Mouse (Mus musculus): Measurements from ENCODE around the gene Dnajc3. TPM values are rescaled to one million over a fixed set of nuclear protein-coding genes. Genes with fewer than 3 reads are reported as not detected.

Gene Dnajc3
- total RNA-seq, 2 experiments from 2014 or later: 28.8 to 33.1 TPM

DNA sequence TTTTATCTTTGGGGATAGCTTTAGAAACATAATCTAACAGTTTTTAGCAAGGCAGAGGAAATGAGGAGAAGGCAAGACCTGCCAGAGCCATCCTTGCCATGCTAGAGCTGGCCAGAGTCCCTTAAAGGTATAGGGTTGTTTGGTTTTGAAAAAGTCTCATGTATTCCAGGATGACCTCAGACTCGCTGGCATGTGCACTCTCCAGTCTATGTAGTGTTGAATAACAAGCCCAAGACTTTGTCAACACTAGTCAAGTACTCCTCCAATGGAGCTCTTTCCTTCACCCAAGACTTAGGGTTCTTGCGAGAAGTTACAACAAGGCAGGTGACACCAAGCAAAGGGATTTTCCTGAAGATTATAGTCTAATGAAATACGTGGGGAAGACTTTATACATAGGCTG is 9.2 kb upstream of the Dnajc3 start:
- DNase-seq (ENCODE audit: low spot score): no peak
- intact Hi-C loops (cut with DNase I): no loop called here

GRCm38 (mm10) chr14:118929779-118930178 is 8.0 kb upstream of the Dnajc3 start:
- DNase-seq (ENCODE audit: low spot score): no peak
- intact Hi-C loops (cut with DNase I): no loop called here

DNA sequence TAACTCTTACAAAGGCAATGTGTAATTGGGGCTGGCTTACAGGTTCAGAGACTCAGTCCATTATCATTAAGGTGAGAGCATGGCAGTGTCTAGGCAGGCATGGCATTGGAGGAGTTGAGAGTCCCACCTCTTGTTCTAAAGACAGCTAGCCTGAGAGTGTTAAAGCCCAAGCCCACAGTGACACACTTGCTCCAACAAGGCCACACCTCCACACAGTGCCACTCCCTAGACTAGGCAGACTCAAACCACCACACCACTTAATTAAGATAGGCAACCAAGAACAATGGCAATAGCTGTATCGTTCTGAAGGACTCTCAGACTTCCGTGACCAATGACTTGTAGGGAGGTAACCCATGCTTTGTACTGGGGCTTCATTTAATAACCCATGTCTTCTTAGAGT is 7.0 kb upstream of the Dnajc3 start:
- intact Hi-C loops (cut with DNase I): no loop called here
- DNase-seq (ENCODE audit: low spot score): no peak

DNA sequence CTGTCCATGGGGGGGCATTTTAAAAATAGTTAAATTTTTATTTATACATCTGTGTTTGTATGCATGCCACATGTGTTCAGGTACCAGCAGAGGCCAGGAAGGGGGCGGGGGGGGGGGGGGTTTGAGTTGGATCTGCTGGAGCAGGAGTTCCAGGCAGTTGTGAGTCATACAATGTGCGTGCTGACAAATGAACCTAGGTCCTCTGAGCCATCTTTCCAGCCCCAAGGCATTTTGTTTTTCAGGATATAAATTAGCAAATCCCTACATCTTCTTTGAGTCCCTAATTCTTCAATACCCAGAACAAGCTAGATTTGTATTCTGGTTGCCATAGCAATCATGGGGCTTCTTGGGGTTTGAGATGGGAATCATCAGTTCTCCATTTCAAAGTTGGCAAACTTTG is 6.6 kb upstream of the Dnajc3 start:
- no peak for DNase-seq (ENCODE audit: low spot score)
- intact Hi-C loops (cut with DNase I): no loop called here

- intact Hi-C loops (cut with DNase I): no loop called here
- DNase-seq (ENCODE audit: low spot score): no peak
These were observed 4.8 kb upstream of the Dnajc3 start for GRCm38 (mm10) chr14:118932956-118933355.

GRCm38 (mm10) chr14:118934686-118935085 is 3.1 kb upstream of the Dnajc3 start:
- intact Hi-C loops (cut with DNase I): loop anchor here (5.0 kb wide), 1 partner anchor 73 kb away; no protein-coding TSS in a partner anchor
- DNase-seq (ENCODE audit: low spot score): no peak

- intact Hi-C loops (cut with DNase I): loop anchor here (5.0 kb wide), 1 partner anchor 71 kb away; no protein-coding TSS in a partner anchor
- no peak for DNase-seq (ENCODE audit: low spot score)
These were observed 1.5 kb upstream of the Dnajc3 start for GRCm38 (mm10) chr14:118936236-118936635.

DNA sequence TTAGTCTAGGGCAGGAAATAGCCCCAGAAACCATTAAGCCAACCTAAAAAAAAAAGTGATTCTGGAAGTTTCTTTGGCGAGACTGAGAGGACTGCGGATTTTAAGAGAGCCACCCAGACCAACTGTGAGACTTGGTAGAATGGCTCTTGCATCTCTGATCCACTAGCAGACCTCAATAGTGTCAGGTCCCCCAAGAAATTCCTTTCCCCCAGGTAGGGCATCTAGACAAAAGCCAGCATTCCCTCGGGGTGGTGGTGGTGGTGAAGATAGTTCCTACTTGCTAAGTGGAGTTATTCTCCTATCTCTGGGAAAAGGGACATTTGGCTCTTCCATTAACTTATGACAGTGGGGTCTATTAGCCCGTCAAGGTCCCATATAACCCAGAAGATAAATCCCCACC is 824 bp upstream of the Dnajc3 start:
- no peak for DNase-seq (ENCODE audit: low spot score)
- intact Hi-C loops (cut with DNase I): loop anchor here (5.0 kb wide), 1 partner anchor 70 kb away; no protein-coding TSS in a partner anchor

DNA sequence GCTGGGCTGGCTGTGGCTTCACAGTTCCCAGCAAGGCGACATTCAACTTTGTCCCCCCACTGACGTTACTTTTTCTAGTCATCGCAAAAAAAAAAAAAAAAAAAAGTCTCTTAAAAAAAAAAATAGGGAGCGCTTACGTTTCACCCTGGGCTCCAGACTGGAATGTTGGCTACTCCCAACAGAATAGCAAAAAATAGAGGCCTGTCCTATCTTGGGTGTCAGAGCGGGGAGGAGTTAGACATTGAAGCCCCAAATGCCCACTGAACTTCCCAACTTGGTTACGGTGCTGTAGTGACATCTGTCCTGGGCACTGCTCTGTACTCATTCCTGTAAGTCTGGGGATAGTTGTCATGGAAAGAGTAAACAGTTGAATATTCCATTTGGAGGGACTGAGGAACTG is 775 bp downstream of the Dnajc3 start:
- intact Hi-C loops (cut with DNase I): loop anchor here (5.0 kb wide), 1 partner anchor 69 kb away; no protein-coding TSS in a partner anchor
- DNase-seq (ENCODE audit: low spot score): no peak

GRCm38 (mm10) chr14:118940796-118941495 is 3.2 kb downstream of the Dnajc3 start:
- intact Hi-C loops (cut with DNase I): no loop called here
- no peak for DNase-seq (ENCODE audit: low spot score)

- DNase-seq (ENCODE audit: low spot score): no peak
- intact Hi-C loops (cut with DNase I): no loop called here
These were observed 4.3 kb downstream of the Dnajc3 start for GRCm38 (mm10) chr14:118942076-118942475.

DNA sequence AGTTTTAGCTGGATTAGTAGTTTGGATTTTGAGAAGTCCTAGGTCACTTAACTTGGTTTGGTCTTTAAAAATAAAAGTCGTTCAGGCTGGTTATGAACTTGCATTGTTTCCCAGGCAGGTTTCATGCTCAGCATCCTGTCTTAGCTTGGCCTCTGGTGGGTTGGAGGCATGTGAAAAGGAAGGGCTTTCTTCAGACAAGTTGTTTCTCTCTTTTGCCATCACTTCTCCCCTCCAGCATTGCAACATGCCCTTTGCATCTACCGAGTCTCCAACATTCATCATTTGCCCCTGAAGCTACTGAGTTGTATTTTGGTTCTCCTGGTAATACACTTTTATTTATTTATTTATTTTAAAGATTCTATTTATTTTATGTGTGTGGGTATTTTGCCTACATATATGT is 6.9 kb downstream of the Dnajc3 start:
- DNase-seq (ENCODE audit: low spot score): no peak
- intact Hi-C loops (cut with DNase I): loop anchor here (5.0 kb wide), 1 partner anchor 32 kb away; no protein-coding TSS in a partner anchor

- intact Hi-C loops (cut with DNase I): loop anchor here (5.0 kb wide), 1 partner anchor 37 kb away; no protein-coding TSS in a partner anchor
- no peak for DNase-seq (ENCODE audit: low spot score)
These were observed 11.1 kb downstream of the Dnajc3 start for GRCm38 (mm10) chr14:118948841-118949240.

- no peak for DNase-seq (ENCODE audit: low spot score)
- intact Hi-C loops (cut with DNase I): no loop called here
These were observed 14.3 kb downstream of the Dnajc3 start for GRCm38 (mm10) chr14:118951912-118952583.

GRCm38 (mm10) chr14:118958010-118958409 is 20.2 kb downstream of the Dnajc3 start:
- DNase-seq (ENCODE audit: low spot score): no peak

GRCm38 (mm10) chr14:118965356-118966000 is 27.7 kb downstream of the Dnajc3 start:
- intact Hi-C loops (cut with DNase I): no loop called here
- DNase-seq (ENCODE audit: low spot score): no peak

More at GRCm38 (mm10) chr14:118958010-118958409, 20.2 kb downstream of the Dnajc3 start:
- intact Hi-C loops (cut with DNase I): no loop called here

DNA sequence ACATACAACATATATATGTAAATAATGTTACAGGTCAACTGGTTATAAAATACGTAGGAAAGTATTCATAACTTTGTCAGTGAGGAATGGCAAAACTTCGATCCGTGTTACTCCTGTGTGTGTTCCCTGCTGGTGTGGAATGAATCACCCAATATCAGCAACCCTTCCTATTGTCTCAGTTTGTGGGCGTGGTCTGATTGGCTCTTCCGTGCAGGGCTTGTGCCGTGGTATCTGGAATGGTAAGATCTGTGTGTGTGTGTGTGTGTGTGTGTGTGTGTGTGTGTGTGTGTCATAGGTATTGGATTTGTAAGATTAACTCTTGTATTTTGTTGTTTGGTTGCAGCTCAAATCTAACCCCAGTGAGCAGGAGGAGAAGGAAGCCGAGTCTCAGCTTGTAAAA is 29.9 kb downstream of the Dnajc3 start:
- DNase-seq (ENCODE audit: low spot score): no peak
- intact Hi-C loops (cut with DNase I): no loop called here

GRCm38 (mm10) chr14:118972268-118972667 is 34.5 kb downstream of the Dnajc3 start:
- DNase-seq (ENCODE audit: low spot score): no peak
- intact Hi-C loops (cut with DNase I): no loop called here

- intact Hi-C loops (cut with DNase I): no loop called here
- no peak for DNase-seq (ENCODE audit: low spot score)
These were observed 39.5 kb downstream of the Dnajc3 start for GRCm38 (mm10) chr14:118977136-118977816.

Measured in heart, postnatal 25 days (tissue).